Mouse (Mus musculus) embryonic fibroblast, embryonic 13.5 days (primary cell): ENCODE measurements around the gene Map3k5.

Experiments used
- CTCF ChIP-seq: IDR thresholded peaks from 2 replicates; pipeline ENCODE4 v1.5.1; 2011; ENCODE audit warnings: mild to moderate bottlenecking, control low read depth, low read length, moderate library complexity, borderline replicate concordance; ENCODE audit not compliant: insufficient read depth
- POLR2A ChIP-seq: IDR thresholded peaks from 2 replicates; pipeline ENCODE4 v1.6.1; 2011; ENCODE audit warnings: low read depth, mild to moderate bottlenecking, control low read depth, low read length, moderate library complexity

DNA sequence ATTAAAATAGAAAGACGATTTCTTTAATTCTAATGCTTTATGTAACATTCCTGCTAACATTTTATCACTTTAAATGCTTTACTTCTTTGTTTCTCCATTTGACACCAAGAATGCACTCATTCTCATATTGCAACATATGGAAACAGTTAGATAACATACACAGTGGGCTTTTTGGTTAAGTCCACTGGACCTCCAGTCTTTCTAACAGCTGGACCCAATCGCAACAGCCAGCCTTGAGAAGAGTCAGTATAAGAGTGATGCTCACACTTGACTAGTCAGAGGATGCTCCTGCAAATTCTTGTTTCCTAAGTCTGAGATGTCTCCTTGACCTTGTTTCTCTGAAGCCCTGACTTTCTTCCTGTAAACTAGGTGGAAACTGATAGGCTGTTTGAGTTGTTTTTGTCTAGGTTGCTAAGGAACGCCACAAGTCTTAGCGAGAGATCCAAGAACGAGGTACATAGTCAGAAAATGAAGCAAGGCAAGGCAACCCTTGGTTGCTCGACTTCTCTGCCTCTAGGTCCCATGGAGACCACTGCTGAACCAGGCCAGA is 26.6 kb downstream of the Map3k5 start:
- no peak for TF ChIP-seq CTCF
- TF ChIP-seq POLR2A = no peak
